Mouse (Mus musculus) kidney, embryonic 14.5 days (tissue): ENCODE data around the gene Klri1. TPM values are rescaled to one million over a fixed set of nuclear protein-coding genes. Genes with fewer than 3 reads are reported as not detected.
"Not testable (repeated sequence)": the region's sequence is repeated elsewhere in the genome, so short reads cannot be mapped to it uniquely, and the experiment has no call there.

ENCODE experiments used
- ATAC-seq: fragments of 200-750 bp; cut with Nextera tagmentation; 2 replicates; pipeline ENCODE4 v1.8.0; 2017; ENCODE audit warnings: moderate number of reproducible peaks, mild to moderate bottlenecking, moderate TSS enrichment, moderate library complexity; ENCODE audit not compliant: low FRiP score, low TSS enrichment
- H3K27ac ChIP-seq: fragments of 300-500 bp; sonication (generic); 2 replicates; pipeline ENCODE4 v1.5.1; 2014; ENCODE audit warnings: low read depth, mild to moderate bottlenecking, low read length, moderate library complexity, mixed read lengths
- H3K27me3 ChIP-seq: fragments of 300-500 bp; sonication (generic); 2 replicates; pipeline ENCODE4 v1.6.1; 2014; ENCODE audit warnings: mild to moderate bottlenecking, low read length; ENCODE audit not compliant: control insufficient read depth, insufficient read depth
- H3K36me3 ChIP-seq: fragments of 300-500 bp; sonication (generic); 2 replicates; pipeline ENCODE4 v1.6.1; 2014; ENCODE audit warnings: low read length, mixed read lengths; ENCODE audit not compliant: control insufficient read depth, insufficient read depth
- H3K4me1 ChIP-seq: fragments of 300-500 bp; sonication (generic); 2 replicates; pipeline ENCODE4 v1.6.1; 2014; ENCODE audit warnings: low read length, mixed read lengths; ENCODE audit not compliant: control insufficient read depth, insufficient read depth
- H3K4me2 ChIP-seq: fragments of 300-500 bp; sonication (generic); replicated peaks from 2 replicates; pipeline ENCODE4 v1.6.1; 2014; ENCODE audit warnings: low read depth, mild to moderate bottlenecking, low read length
- H3K4me3 ChIP-seq: fragments of 300-500 bp; sonication (generic); 2 replicates; pipeline ENCODE4 v1.5.1; 2014; ENCODE audit warnings: mild to moderate bottlenecking, low read length
- H3K9ac ChIP-seq: fragments of 300-500 bp; sonication (generic); 2 replicates; pipeline ENCODE4 v1.6.1; 2014; ENCODE audit warnings: low read depth, mild to moderate bottlenecking, low read length, moderate library complexity
- H3K9me3 ChIP-seq: fragments of 300-500 bp; sonication (generic); 2 replicates; pipeline ENCODE4 v1.6.1; 2016; ENCODE audit warnings: low read length; ENCODE audit not compliant: control insufficient read depth
- WGBS: fragments of 180-500 bp; shearing (Covaris S2); extraction: QIAGEN DNeasy Blood & Tissue Kit; methylation state at CpG from one replicate; pipeline ENCODE4 v1.1.7; 2014; 5-methylcytosine and 5-hydroxymethylcytosine counted together
- microRNA-seq: library from miRNA; unstranded; fragments of <30 nt; microRNA quantifications from one replicate; pipeline ENCODE4, GENCODE M21; 2016
- polyA plus RNA-seq: library from polyadenylated mRNA; unstranded; fragments of >200 nt; fragmentation: Nextera tagmentation; extraction: Ambion mirVana; gene quantifications from 2 replicates; pipeline ENCODE4 v1.2.1, GENCODE M21; 2014

The Klri1 gene
- polyA plus RNA-seq, 1 experiment from 2014 or later: not detected

- no peaks in the 10 kb centered on the region for H3K9me3 ChIP-seq
- no peaks in the 10 kb centered on the region for H3K27me3 ChIP-seq
- 50% methylated on average over 1 of the region's 1 CpGs for WGBS
- H3K27ac ChIP-seq: no peak overlapping the region
- no peak overlapping the region for H3K9ac ChIP-seq
- no peaks in the 10 kb centered on the region for H3K36me3 ChIP-seq
- H3K4me1 ChIP-seq: no peaks in the 10 kb centered on the region
- no peak overlapping the region for H3K4me2 ChIP-seq
- H3K4me3 ChIP-seq: no peak overlapping the region
- no peak for ATAC-seq
These were observed 3.4 kb downstream of the Klri1 start for GRCm38 (mm10) chr6:129713566-129713965.

- H3K4me2 ChIP-seq, H3K27me3 ChIP-seq, ATAC-seq, H3K9me3 ChIP-seq, H3K9ac ChIP-seq, H3K4me3 ChIP-seq, H3K27ac ChIP-seq, H3K36me3 ChIP-seq, H3K4me1 ChIP-seq: not testable (repeated sequence)
- 55% methylated on average over 10 of the region's 10 CpGs for whole genome bisulfite sequencing
These were observed 25.5 kb downstream of the Klri1 start for GRCm38 (mm10) chr6:129691436-129691835.

GRCm38 (mm10) chr6:129680379-129680778, 36.6 kb downstream of the Klri1 start:
- no peaks in the 10 kb centered on the region for H3K9me3 ChIP-seq
- no peak overlapping the region for H3K9ac ChIP-seq
- H3K27me3 ChIP-seq: no peaks in the 10 kb centered on the region
- no peak overlapping the region for H3K4me2 ChIP-seq
- 71% methylated on average over 1 of the region's 1 CpGs for WGBS
- H3K27ac ChIP-seq: no peak overlapping the region
- H3K4me1 ChIP-seq: no peaks in the 10 kb centered on the region
- no peak for ATAC-seq
- H3K4me3 ChIP-seq: no peak overlapping the region
- H3K36me3 ChIP-seq: no peaks in the 10 kb centered on the region

- no peak for ATAC-seq
- H3K27me3 ChIP-seq: no peaks in the 10 kb centered on the region
- no peak within 1 kb of the TSS for H3K9ac ChIP-seq
- H3K36me3 ChIP-seq: no peaks in the 10 kb centered on the region
- 88% methylated on average over 3 of the region's 3 CpGs for WGBS
- no peak within 1 kb of the TSS for H3K4me3 ChIP-seq
- no peaks in the 10 kb centered on the region for H3K4me1 ChIP-seq
- no peak within 1 kb of the TSS for H3K4me2 ChIP-seq
- H3K9me3 ChIP-seq: no peaks in the 10 kb centered on the region
- H3K27ac ChIP-seq: no peak within 1 kb of the TSS
These were observed 38.1 kb downstream of the Klri1 start, which contains the start of gene Klrc1 for GRCm38 (mm10) chr6:129678873-129679272. Klrc1 (minus strand) TSS chr6:129678973.

- not testable (repeated sequence) for H3K9ac ChIP-seq, H3K27me3 ChIP-seq, H3K36me3 ChIP-seq, ATAC-seq, H3K4me2 ChIP-seq, H3K9me3 ChIP-seq, H3K4me3 ChIP-seq, H3K4me1 ChIP-seq, H3K27ac ChIP-seq
- WGBS: no CpG with 5 or more reads among the region's 3 CpGs
These were observed 55.6 kb downstream of the Klri1 start for GRCm38 (mm10) chr6:129661301-129661700.

- H3K4me2 ChIP-seq, H3K9ac ChIP-seq: not testable (repeated sequence)
- WGBS: 88% methylated on average over 4 of the region's 4 CpGs
These were observed 56.3 kb downstream of the Klri1 start, which contains the start of gene Klrc2 for GRCm38 (mm10) chr6:129660589-129660988. Klrc2 (minus strand) TSS chr6:129660689.

More at GRCm38 (mm10) chr6:129660589-129660988, 56.3 kb downstream of the Klri1 start, which contains the start of gene Klrc2:
- H3K4me3 ChIP-seq, ATAC-seq, H3K4me1 ChIP-seq, H3K9me3 ChIP-seq, H3K27ac ChIP-seq, H3K36me3 ChIP-seq, H3K27me3 ChIP-seq: not testable (repeated sequence)

Small RNA genes lying within 50 kb of the gene (microRNA-seq; reads per million reads assigned to microRNA genes)
- not detected for gene Mir680-1

Other genes starting within 250 kb of the Klri1 start
- not detected in 2 replicates for gene Olr1, start 210.0 kb downstream of the Klri1 start, polyA plus RNA-seq
- 24.0 and 38.3 TPM in 2 replicates for gene Tmem52b, start 204.6 kb downstream of the Klri1 start, polyA plus RNA-seq
- gene Gabarapl1, start 184.0 kb downstream of the Klri1 start, polyA plus RNA-seq: 16.7 and 22.4 TPM in 2 replicates
- gene Klre1, start 139.2 kb downstream of the Klri1 start, polyA plus RNA-seq: not detected in 2 replicates
- not detected in 2 replicates for gene Klrd1, start 125.3 kb downstream of the Klri1 start, polyA plus RNA-seq
- gene Klrk1, start 93.3 kb downstream of the Klri1 start, polyA plus RNA-seq: not detected in 2 replicates
- gene Klrc3, start 73.8 kb downstream of the Klri1 start, polyA plus RNA-seq: not detected in 2 replicates
- gene Klrc2, start 56.4 kb downstream of the Klri1 start, polyA plus RNA-seq: not detected in 2 replicates
- gene Klrc1, start 38.2 kb downstream of the Klri1 start, polyA plus RNA-seq: not detected in 2 replicates
- gene Klri2, start 23.4 kb upstream of the Klri1 start, polyA plus RNA-seq: not detected in 2 replicates
- not detected in 2 replicates for gene Gm156, start 67.1 kb upstream of the Klri1 start, polyA plus RNA-seq
- gene Gm17631, start 145.5 kb upstream of the Klri1 start, polyA plus RNA-seq: not detected in 2 replicates
- not detected in 2 replicates for gene Klra17, start 159.5 kb upstream of the Klri1 start, polyA plus RNA-seq
- not detected in 2 replicates for gene Klra5, start 200.5 kb upstream of the Klri1 start, polyA plus RNA-seq